Mouse (Mus musculus): ENCODE results near the gene Abi1. TPM values are rescaled to one million over a fixed set of nuclear protein-coding genes. Genes with fewer than 3 reads are reported as not detected.

Abi1 gene
- polyA plus RNA-seq, 1 experiment from 2014 or later, result 28.7 TPM

GRCm38 (mm10) chr2:23007149-23007548 is 32.9 kb downstream of the Abi1 start:
- Histone ChIP-seq H3K4me1 (peaks cover 14% of the 10 kb centered on the region; the same call in 1 of the 2 replicates), H3K4me3 (no peak overlapping the region), H3K27ac (replicated peaks) (no peak overlapping the region), H3K9me3 (no peaks in the 10 kb centered on the region), H3K9ac (no peak overlapping the region), H3K36me3 (peaks cover 16% of the 10 kb centered on the region; the same call in 1 of the 2 replicates), H3K27me3 (replicated peaks) (no peaks in the 10 kb centered on the region), H3K4me2 (no peak overlapping the region)
- no peak for ATAC-seq (ENCODE audit: extremely low read depth, insufficient number of reproducible peaks, low FRiP score, low TSS enrichment)
- WGBS, result 59% methylated on average over 2 of the region's 2 CpGs

GRCm38 (mm10) chr2:23006219-23006618 is 33.8 kb downstream of the Abi1 start:
- no peak overlapping the region for H3K4me3 ChIP-seq
- H3K4me1 ChIP-seq, result peaks cover 14% of the 10 kb centered on the region; the same call in 1 of the 2 replicates
- H3K9ac ChIP-seq, result no peak overlapping the region
- ATAC-seq (ENCODE audit: extremely low read depth, insufficient number of reproducible peaks, low FRiP score, low TSS enrichment), result no peak
- WGBS, result 53% methylated on average over 6 of the region's 6 CpGs
- H3K27ac ChIP-seq (replicated peaks), result no peak overlapping the region
- peaks cover 18% of the 10 kb centered on the region; the same call in 1 of the 2 replicates for H3K36me3 ChIP-seq
- H3K9me3 ChIP-seq, result no peaks in the 10 kb centered on the region
- no peaks in the 10 kb centered on the region for H3K27me3 ChIP-seq (replicated peaks)
- H3K4me2 ChIP-seq, result no peak overlapping the region

- Histone ChIP-seq H3K9me3 (no peaks in the 10 kb centered on the region), H3K9ac (no peak overlapping the region), H3K4me1 (peaks cover 30% of the 10 kb centered on the region), H3K27ac (replicated peaks) (no peak overlapping the region), H3K4me2 (no peak overlapping the region), H3K36me3 (peaks cover 5% of the 10 kb centered on the region; the same call in 1 of the 2 replicates), H3K27me3 (replicated peaks) (no peaks in the 10 kb centered on the region), H3K4me3 (no peak overlapping the region)
- ATAC-seq (ENCODE audit: extremely low read depth, insufficient number of reproducible peaks, low FRiP score, low TSS enrichment), result no peak
- WGBS, result 63% methylated on average over 3 of the region's 3 CpGs
Measured at GRCm38 (mm10) chr2:23002637-23003036, 37.4 kb downstream of the Abi1 start.

DNA sequence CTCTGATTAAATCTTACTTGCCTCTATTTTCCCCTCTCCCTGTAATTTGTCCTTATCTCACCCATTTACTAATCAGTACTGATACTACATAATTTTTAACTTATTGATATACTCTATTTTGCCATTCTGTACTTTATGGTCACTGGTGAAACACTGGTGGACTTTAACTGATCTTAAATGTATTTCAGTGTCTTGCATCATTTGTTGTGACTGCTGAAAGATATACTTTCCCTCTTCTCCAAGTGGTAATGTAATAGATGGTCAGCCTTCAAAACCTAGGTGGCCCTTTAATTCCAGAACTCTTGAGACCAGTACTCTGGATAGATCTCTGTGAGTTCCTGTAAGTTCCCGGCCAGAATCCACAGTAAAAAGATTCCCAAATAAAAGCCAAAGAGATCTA is 40.4 kb downstream of the Abi1 start:
- H3K4me2 ChIP-seq, result no peak overlapping the region
- no peak for ATAC-seq (ENCODE audit: extremely low read depth, insufficient number of reproducible peaks, low FRiP score, low TSS enrichment)
- H3K27ac ChIP-seq (replicated peaks), result no peak overlapping the region

DNA sequence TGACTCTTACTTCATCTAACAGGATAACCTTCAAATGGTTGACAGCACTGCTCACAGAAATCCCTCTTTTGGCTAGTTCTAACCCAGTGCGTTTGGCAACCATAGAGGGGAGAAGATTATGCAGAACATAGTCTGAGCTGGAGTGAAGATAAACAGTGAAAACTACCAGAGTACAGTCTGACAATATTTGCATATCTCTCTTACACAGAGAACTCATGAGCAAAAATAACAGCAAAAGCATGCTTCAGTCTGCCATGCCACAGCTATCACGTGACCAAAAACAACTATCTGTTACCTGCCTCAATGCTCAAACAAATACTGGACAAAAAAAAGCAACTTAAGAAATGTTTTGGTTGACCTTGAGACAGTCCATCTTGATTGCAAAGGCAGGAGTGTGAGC is 41.2 kb downstream of the Abi1 start:
- Histone ChIP-seq H3K4me3 (no peak overlapping the region), H3K27ac (replicated peaks) (peak overlapping the region; percentile 69), H3K4me1 (peaks cover 39% of the 10 kb centered on the region), H3K4me2 (no peak overlapping the region), H3K9ac (no peak overlapping the region), H3K27me3 (replicated peaks) (no peaks in the 10 kb centered on the region), H3K36me3 (peaks cover 10% of the 10 kb centered on the region), H3K9me3 (no peaks in the 10 kb centered on the region)
- 35% methylated on average over 2 of the region's 2 CpGs for WGBS
- no peak for ATAC-seq (ENCODE audit: extremely low read depth, insufficient number of reproducible peaks, low FRiP score, low TSS enrichment)

More for the DNA sequence above, 40.4 kb downstream of the Abi1 start:
- no peak overlapping the region for H3K4me3 ChIP-seq
- H3K36me3 ChIP-seq, result 0 out of 2 replicates have a peak, but pooled peaks cover 5% of the 10 kb centered on the region
- no peaks in the 10 kb centered on the region for H3K27me3 ChIP-seq (replicated peaks)
- 53% methylated on average over 1 of the region's 1 CpGs for WGBS
- no peaks in the 10 kb centered on the region for H3K9me3 ChIP-seq
- peaks cover 39% of the 10 kb centered on the region for H3K4me1 ChIP-seq
- H3K9ac ChIP-seq, result no peak overlapping the region

DNA sequence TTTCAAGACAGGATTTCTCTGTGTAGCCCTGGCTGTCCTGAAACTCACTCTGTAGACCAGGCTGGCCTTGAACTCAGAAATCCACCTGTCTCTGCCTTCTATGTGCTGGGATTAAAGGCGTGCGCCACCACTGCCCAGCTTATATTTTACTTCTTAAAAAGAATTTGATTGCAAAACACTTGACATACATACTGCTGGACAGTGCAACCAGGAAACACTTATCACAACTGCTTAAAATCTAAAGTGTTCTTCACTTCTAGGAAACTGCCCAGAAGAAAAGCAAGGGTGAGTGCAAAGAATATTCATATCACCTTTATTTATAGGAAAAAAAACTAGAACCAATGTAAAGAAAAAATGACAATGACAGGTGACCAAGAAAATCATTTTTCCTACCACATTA is 42.0 kb downstream of the Abi1 start:
- 86% methylated on average over 2 of the region's 2 CpGs for WGBS
- Histone ChIP-seq H3K4me2 (no peak overlapping the region), H3K9me3 (no peaks in the 10 kb centered on the region), H3K9ac (no peak overlapping the region), H3K4me1 (peaks cover 39% of the 10 kb centered on the region), H3K4me3 (no peak overlapping the region), H3K27ac (replicated peaks) (no peak overlapping the region), H3K36me3 (peaks cover 16% of the 10 kb centered on the region), H3K27me3 (replicated peaks) (no peaks in the 10 kb centered on the region)
- ATAC-seq (ENCODE audit: extremely low read depth, insufficient number of reproducible peaks, low FRiP score, low TSS enrichment), result no peak

DNA sequence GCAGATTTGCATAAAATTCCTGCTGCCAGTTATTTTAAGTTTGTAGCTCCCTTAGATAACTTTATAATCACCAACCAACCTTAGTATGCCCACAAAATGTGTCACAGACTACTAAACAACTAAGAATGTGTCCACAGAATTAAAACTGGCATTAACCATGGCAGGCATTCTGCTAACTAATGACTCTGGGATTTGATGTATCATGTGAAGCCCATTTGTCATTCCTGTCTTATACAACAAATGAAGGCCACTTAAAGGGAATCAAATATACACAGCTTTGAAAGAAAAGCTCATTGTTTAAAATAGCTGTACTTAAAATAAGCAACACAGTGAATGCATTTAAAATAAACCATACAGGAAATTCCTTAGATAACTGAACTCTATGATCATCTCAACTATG is 44.0 kb downstream of the Abi1 start:
- no peak for ATAC-seq (ENCODE audit: extremely low read depth, insufficient number of reproducible peaks, low FRiP score, low TSS enrichment)

DNA sequence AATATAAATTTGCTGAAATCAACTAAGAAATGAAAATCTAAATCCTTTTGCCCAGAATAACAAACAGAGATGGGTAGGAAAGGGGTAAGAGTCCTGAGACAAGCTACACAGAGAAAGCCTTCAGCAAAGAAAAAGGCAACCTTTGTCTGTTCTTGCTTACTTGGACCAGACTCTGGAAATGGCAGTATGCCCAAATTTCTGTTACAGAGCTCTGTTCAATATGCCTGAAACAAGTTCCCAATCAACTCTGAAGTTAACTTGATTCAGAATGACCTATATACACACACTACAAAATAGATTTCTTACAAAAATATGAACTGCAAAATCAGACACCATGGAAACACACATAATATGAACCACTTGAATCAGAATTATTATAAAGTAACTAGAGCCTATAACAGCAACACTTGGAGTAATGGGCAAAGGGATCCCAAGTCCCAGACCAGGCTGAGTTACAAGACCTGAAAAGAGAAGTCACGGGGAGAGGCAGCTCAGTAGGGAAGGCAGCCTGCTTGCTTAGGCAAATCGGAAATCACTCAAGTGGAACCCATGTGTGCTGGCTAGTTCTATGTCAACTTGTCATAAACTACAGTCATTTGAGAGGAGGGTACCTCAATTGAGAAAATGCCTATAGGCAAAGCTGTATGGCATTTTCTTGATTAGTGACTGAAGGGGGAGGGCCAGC is 53.9 kb downstream of the Abi1 start:
- Histone ChIP-seq H3K27ac (replicated peaks) (no peak overlapping the region), H3K4me2 (no peak overlapping the region), H3K27me3 (replicated peaks) (no peaks in the 10 kb centered on the region), H3K4me3 (no peak overlapping the region), H3K4me1 (peaks cover 15% of the 10 kb centered on the region; the same call in 1 of the 2 replicates), H3K36me3 (no peaks in the 10 kb centered on the region; the same call in 1 of the 2 replicates), H3K9me3 (no peaks in the 10 kb centered on the region), H3K9ac (no peak overlapping the region)
- 77% methylated on average over 2 of the region's 2 CpGs for WGBS
- ATAC-seq (ENCODE audit: extremely low read depth, insufficient number of reproducible peaks, low FRiP score, low TSS enrichment), result no peak

More for the DNA sequence above, 44.0 kb downstream of the Abi1 start:
- no peak overlapping the region for H3K4me2 ChIP-seq
- H3K36me3 ChIP-seq, result peaks cover 17% of the 10 kb centered on the region
- H3K4me1 ChIP-seq, result peaks cover 39% of the 10 kb centered on the region
- no peaks in the 10 kb centered on the region for H3K9me3 ChIP-seq
- H3K27ac ChIP-seq (replicated peaks), result no peak overlapping the region
- no peaks in the 10 kb centered on the region for H3K27me3 ChIP-seq (replicated peaks)
- H3K9ac ChIP-seq, result no peak overlapping the region
- no peak overlapping the region for H3K4me3 ChIP-seq

DNA sequence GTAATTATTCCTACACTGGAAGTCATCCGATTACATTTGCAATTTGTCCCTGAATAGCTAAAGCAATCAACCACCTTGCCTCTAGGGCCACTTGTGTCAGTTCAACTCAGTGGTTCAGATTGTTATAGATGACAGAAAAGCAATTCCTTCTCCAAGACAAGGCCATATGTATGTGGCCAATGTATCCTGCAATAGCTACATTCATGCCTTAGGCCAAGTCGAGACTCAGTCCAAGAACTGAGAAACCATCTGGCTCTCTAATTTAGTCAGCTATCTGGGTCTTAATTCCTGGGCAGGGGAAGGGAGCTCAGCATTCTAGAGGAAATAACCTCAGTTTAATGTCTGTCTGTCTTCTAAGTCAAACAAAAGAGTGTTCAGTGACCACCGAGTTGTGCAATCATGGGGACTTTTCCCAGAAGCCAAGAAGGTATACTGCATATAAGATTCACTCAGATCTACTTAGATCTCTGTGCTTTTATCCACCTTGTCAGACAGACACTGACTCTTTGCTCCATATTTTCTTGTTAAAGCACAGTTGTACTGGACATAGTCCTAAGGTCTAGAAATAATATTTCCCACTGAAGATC is 62.6 kb downstream of the Abi1 start:
- Histone ChIP-seq H3K9ac (no peak overlapping the region), H3K27me3 (replicated peaks) (no peaks in the 10 kb centered on the region), H3K9me3 (no peaks in the 10 kb centered on the region), H3K4me3 (no peak overlapping the region), H3K4me1 (no peaks in the 10 kb centered on the region), H3K36me3 (no peaks in the 10 kb centered on the region), H3K4me2 (no peak overlapping the region), H3K27ac (replicated peaks) (no peak overlapping the region)
- ATAC-seq (ENCODE audit: extremely low read depth, insufficient number of reproducible peaks, low FRiP score, low TSS enrichment), result no peak
- whole genome bisulfite sequencing, result 76% methylated on average over 3 of the region's 3 CpGs

GRCm38 (mm10) chr2:22962970-22963369 is 77.1 kb downstream of the Abi1 start:
- ATAC-seq (ENCODE audit: extremely low read depth, insufficient number of reproducible peaks, low FRiP score, low TSS enrichment), result no peak

GRCm38 (mm10) chr2:22962242-22962641 is 77.8 kb downstream of the Abi1 start:
- Histone ChIP-seq H3K27me3 (replicated peaks) (no peaks in the 10 kb centered on the region), H3K9me3 (no peaks in the 10 kb centered on the region), H3K4me2 (no peak overlapping the region), H3K27ac (replicated peaks) (no peak overlapping the region), H3K4me1 (no peaks in the 10 kb centered on the region), H3K9ac (no peak overlapping the region), H3K36me3 (peaks cover 28% of the 10 kb centered on the region), H3K4me3 (no peak overlapping the region)
- 94% methylated on average over 8 of the region's 8 CpGs for WGBS
- ATAC-seq (ENCODE audit: extremely low read depth, insufficient number of reproducible peaks, low FRiP score, low TSS enrichment), result no peak

More at GRCm38 (mm10) chr2:22962970-22963369, 77.1 kb downstream of the Abi1 start:
- H3K27me3 ChIP-seq (replicated peaks), result no peaks in the 10 kb centered on the region
- H3K4me3 ChIP-seq, result no peak overlapping the region
- no peak overlapping the region for H3K9ac ChIP-seq
- H3K27ac ChIP-seq (replicated peaks), result no peak overlapping the region
- no peaks in the 10 kb centered on the region for H3K9me3 ChIP-seq
- H3K36me3 ChIP-seq, result peaks cover 22% of the 10 kb centered on the region
- WGBS, result 92% methylated on average over 3 of the region's 3 CpGs
- H3K4me2 ChIP-seq, result no peak overlapping the region
- H3K4me1 ChIP-seq, result no peaks in the 10 kb centered on the region

DNA sequence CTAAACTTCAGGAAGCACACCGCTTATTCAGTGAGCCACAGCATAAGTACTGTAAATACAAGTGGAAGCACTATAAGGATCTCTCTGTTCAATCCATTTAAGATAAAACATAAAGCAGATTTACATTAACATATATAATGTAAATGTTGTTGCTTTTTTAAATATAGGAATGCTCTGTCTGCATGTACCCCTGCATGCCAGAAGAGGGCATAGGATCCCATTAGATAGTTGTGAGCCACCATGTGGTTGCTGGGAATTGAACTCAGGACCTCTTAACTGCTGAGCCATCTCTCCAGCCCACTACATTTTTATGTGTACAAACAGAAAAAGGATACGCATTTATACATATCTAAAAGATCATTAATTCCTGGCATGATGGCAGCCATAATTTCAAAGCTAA is 78.4 kb downstream of the Abi1 start:
- H3K9me3 ChIP-seq, result no peaks in the 10 kb centered on the region
- ATAC-seq (ENCODE audit: extremely low read depth, insufficient number of reproducible peaks, low FRiP score, low TSS enrichment), result no peak
- H3K4me2 ChIP-seq, result no peak overlapping the region
- no peak overlapping the region for H3K4me3 ChIP-seq
- no peaks in the 10 kb centered on the region for H3K4me1 ChIP-seq
- no peak overlapping the region for H3K27ac ChIP-seq (replicated peaks)
- no peak overlapping the region for H3K9ac ChIP-seq
- 94% methylated on average over 2 of the region's 2 CpGs for WGBS
- no peaks in the 10 kb centered on the region for H3K27me3 ChIP-seq (replicated peaks)
- peaks cover 33% of the 10 kb centered on the region for H3K36me3 ChIP-seq
